Mouse (Mus musculus) midbrain, embryonic 15.5 days (tissue): ENCODE results near the gene Zgpat. TPM values are rescaled to one million over a fixed set of nuclear protein-coding genes. Genes with fewer than 3 reads are reported as not detected.

ENCODE experiments used
- ATAC-seq: fragments of 200-750 bp; cut with Nextera tagmentation; replicated peaks from 2 replicates; pipeline ENCODE4 v1.8.0; 2017; ENCODE audit warnings: moderate TSS enrichment
- H3K27ac ChIP-seq: fragments of 300-500 bp; sonication (generic); 2 replicates; pipeline ENCODE4 v1.5.1; 2015; ENCODE audit warnings: mild to moderate bottlenecking, inconsistent platforms
- H3K27me3 ChIP-seq: fragments of 300-500 bp; sonication (generic); replicated peaks from 2 replicates; pipeline ENCODE4 v1.6.1; 2015; ENCODE audit warnings: inconsistent platforms
- H3K36me3 ChIP-seq: fragments of 300-500 bp; sonication (generic); replicated peaks from 2 replicates; pipeline ENCODE4 v1.6.1; 2015; ENCODE audit warnings: inconsistent platforms
- H3K4me1 ChIP-seq: fragments of 300-500 bp; sonication (generic); 2 replicates; pipeline ENCODE4 v1.6.1; 2015; ENCODE audit warnings: inconsistent platforms
- H3K4me2 ChIP-seq: fragments of 300-500 bp; sonication (generic); 2 replicates; pipeline ENCODE4 v1.6.1; 2015; ENCODE audit warnings: inconsistent platforms, mild to moderate bottlenecking, moderate library complexity
- H3K4me3 ChIP-seq: fragments of 300-500 bp; sonication (generic); 2 replicates; pipeline ENCODE4 v1.5.1; 2015; ENCODE audit warnings: mild to moderate bottlenecking, inconsistent platforms
- H3K9ac ChIP-seq: fragments of 300-500 bp; sonication (generic); 2 replicates; pipeline ENCODE4 v1.6.1; 2015; ENCODE audit warnings: mild to moderate bottlenecking, inconsistent platforms
- H3K9me3 ChIP-seq: fragments of 300-500 bp; sonication (generic); 2 replicates; pipeline ENCODE4 v1.6.1; 2016; ENCODE audit warnings: inconsistent platforms
- WGBS: fragments of 180-500 bp; shearing (Covaris S2); methylation state at CpG from one replicate; pipeline ENCODE4 v1.1.7; 2015; ENCODE audit warnings: mixed read lengths; 5-methylcytosine and 5-hydroxymethylcytosine counted together
- polyA plus RNA-seq: library from polyadenylated mRNA; unstranded; fragments of >200 nt; fragmentation: Nextera tagmentation; extraction: Ambion mirVana; gene quantifications from 2 replicates; pipeline ENCODE4 v1.2.1, GENCODE M21; 2015

Gene Zgpat
- polyA plus RNA-seq = 96.4 and 103 TPM in 2 replicates

DNA sequence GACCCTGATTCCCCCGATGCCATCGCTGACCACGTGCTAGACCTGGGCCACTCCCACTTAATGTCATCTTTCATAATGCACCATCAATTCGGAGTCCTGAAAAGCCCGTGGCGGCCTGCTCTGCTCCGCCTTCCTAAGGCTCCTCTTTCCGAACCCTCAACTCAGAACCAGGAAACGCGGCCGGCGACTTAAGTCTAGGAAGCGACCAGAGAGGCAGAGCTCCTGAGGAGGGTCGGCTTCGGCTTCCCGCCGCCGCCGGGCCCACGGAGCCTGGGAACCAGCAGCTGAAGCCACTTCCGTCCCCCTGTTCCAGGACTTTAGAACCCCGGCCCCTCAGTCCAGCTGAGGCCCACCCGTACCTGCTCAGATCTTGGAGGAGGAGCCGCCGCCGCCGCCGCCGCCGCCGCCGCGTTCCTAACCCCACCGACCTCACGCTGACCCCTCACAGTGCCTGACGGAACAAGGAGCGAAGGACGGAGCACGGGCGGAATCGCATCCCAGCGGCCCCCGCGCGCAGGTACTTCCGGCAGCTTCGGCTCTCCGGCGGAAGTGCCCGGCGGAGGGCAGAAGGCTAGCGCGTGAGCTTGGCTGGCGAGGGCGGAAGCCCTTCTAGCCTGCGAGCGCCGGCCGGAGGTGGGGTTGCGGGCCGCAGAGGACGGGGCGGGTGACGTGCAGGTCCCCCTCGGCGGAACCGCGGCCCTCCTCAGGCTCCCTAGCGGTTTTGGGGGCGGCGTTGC is at the start of gene Zgpat, which contains the start of gene Arfrp1:
Gene Zgpat (plus strand): TSS at position 69 of the 737 bp plus-strand sequence.
Gene Arfrp1 (minus strand): TSS at position 545 of the 737 bp plus-strand sequence.
- peak; percentile 93 for ATAC-seq
- H3K27me3 ChIP-seq = no peaks in the 10 kb centered on the region
- H3K4me2 ChIP-seq = peak within 1 kb of the TSS; percentile 88
- H3K27ac ChIP-seq = peak within 1 kb of the TSS; percentile 91
- peaks cover 54% of the 10 kb centered on the region for H3K4me1 ChIP-seq
- peak within 1 kb of the TSS; percentile 84 for H3K9ac ChIP-seq
- WGBS = under 1% methylated on average over 70 of the region's 71 CpGs
- peaks cover 26% of the 10 kb centered on the region for H3K36me3 ChIP-seq
- H3K9me3 ChIP-seq = no peaks in the 10 kb centered on the region
- peak within 1 kb of the TSS; percentile 56 for H3K4me3 ChIP-seq

DNA sequence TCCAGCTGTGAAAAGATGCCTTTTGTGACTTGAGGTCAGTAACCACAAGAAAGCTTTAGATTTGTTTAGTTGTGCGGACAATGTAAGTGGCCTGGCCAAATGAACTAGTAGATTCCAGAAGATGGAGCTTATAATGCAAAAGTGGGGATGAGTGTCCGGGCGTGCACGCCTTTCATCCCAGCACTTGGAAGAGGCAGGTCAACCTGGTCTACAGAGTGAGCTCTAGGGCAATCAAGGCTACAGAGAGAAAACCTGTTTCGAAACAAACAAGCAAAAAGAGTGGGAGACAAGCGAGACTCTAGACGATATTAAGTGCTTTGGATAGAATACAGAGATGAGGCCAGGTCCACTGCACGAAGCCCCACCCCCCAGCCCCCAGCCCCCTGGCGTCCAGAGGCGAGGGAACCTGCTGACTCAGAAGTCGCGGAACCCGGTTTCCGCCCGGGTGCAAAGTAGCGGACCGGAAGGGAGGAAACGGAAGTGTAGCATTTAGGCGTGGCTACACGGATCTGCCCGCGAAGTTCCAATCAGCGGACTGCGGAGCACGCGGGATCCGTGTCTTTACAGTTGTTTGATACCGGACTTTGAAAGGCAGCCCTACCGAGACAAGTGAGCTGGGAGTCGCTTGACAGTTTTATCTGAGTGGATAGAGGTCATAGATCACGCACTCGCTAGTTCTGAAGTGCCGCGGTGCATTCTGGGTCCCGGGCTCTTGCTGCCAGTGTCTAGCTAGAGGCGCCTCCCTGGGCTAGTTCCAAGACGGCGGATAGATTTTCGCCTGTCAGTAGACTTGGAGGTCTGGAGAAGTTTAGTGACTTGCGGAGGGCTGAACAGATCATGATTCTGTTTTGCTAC is 45.3 kb upstream of the Zgpat start, which contains the start of gene Rtel1:
Gene Rtel1 (plus strand): TSS at position 492 of the 855 bp plus-strand sequence.
- Histone ChIP-seq H3K36me3 (peaks cover 9% of the 10 kb centered on the region; the same call in 1 of the 2 replicates), H3K27me3 (no peaks in the 10 kb centered on the region), H3K9me3 (no peaks in the 10 kb centered on the region), H3K4me3 (peak within 1 kb of the TSS; percentile 61), H3K4me1 (peaks cover 22% of the 10 kb centered on the region), H3K9ac (peak within 1 kb of the TSS; percentile 49), H3K4me2 (peak within 1 kb of the TSS; percentile 79), H3K27ac (peak within 1 kb of the TSS; percentile 74)
- peak; percentile 91 for ATAC-seq
- WGBS = 5% methylated on average over 40 of the region's 40 CpGs

DNA sequence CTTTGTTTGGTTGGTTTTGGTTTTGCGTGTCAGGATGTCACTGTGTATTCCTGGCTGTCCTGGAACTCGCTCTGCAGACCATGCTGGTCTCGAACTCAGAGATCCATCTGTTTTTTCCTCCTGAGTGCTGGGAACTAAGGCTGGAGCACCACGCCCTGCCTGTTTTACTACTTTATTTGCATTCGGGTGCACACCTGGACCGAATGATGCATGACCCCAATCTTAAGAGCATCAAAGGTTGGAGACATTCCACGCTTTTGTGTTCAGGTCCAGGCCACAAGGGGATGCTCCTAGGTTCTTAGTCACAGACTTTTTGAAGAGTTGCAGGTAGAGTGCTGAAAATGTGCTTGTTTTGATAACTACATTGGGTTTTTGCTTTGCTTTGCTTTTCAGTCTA is 44.6 kb upstream of the Zgpat start:
- Histone ChIP-seq H3K9ac (peak overlapping the region; percentile 49), H3K27ac (peak overlapping the region; percentile 74; the same call in 1 of the 2 replicates), H3K27me3 (no peaks in the 10 kb centered on the region), H3K4me1 (peaks cover 16% of the 10 kb centered on the region), H3K36me3 (peaks cover 13% of the 10 kb centered on the region; the same call in 1 of the 2 replicates), H3K4me2 (peak overlapping the region; percentile 79), H3K9me3 (no peaks in the 10 kb centered on the region), H3K4me3 (peak overlapping the region; percentile 61)
- 0 out of 2 replicates have a peak, but pooled peaks have one; percentile 32 for ATAC-seq
- 16% methylated on average over 7 of the region's 7 CpGs for WGBS

DNA sequence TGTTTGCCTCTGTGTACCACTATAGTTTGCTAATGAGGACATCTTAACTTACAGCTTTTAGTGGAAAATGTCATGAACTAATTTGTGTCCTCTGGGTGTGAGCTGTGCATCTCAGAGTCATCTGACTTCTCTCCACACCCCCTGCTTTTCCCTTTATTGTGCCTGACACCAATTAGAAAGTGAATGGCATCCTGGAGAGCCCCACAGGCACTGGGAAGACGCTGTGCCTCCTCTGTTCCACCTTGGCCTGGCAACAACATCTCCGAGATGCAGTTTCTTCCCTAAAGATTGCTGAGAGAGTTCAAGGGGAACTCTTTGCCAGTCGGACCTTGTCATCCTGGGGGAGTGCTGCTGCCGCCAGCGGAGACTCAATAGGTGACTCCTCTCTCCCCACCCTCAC is 42.6 kb upstream of the Zgpat start:
- WGBS = 69% methylated on average over 5 of the region's 5 CpGs
- no peak for ATAC-seq
- H3K36me3 ChIP-seq = peaks cover 24% of the 10 kb centered on the region; the same call in 1 of the 2 replicates

DNA sequence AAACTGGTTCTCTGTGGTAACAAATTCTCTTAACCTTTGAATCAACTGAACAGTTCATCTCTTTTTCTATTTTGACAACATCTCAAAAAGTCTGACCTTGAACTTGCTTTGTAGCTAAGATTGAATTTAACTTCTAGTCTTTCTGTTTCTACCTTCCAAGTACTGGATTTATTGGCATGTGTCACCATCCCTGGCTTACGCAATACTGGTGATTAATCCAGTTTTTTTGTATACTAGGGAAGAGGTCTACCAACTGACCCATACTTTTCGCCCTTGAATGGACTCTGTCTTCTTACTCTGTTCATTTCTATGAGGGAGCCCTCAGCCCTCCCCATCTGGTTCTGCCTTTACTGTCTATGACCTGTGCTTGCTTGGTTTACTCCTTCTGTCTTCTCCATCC is 38.6 kb upstream of the Zgpat start:
- Histone ChIP-seq H3K4me1 (no peaks in the 10 kb centered on the region), H3K27me3 (no peaks in the 10 kb centered on the region), H3K4me3 (no peak overlapping the region), H3K36me3 (peaks cover 37% of the 10 kb centered on the region), H3K9ac (no peak overlapping the region), H3K4me2 (no peak overlapping the region), H3K27ac (no peak overlapping the region), H3K9me3 (no peaks in the 10 kb centered on the region)
- WGBS = 94% methylated on average over 2 of the region's 2 CpGs
- no peak for ATAC-seq

More for the DNA sequence above, 42.6 kb upstream of the Zgpat start:
- no peak overlapping the region for H3K4me2 ChIP-seq
- no peak overlapping the region for H3K4me3 ChIP-seq
- no peaks in the 10 kb centered on the region for H3K27me3 ChIP-seq
- H3K9me3 ChIP-seq = no peaks in the 10 kb centered on the region
- no peak overlapping the region for H3K9ac ChIP-seq
- peaks cover 16% of the 10 kb centered on the region for H3K4me1 ChIP-seq
- H3K27ac ChIP-seq = no peak overlapping the region

DNA sequence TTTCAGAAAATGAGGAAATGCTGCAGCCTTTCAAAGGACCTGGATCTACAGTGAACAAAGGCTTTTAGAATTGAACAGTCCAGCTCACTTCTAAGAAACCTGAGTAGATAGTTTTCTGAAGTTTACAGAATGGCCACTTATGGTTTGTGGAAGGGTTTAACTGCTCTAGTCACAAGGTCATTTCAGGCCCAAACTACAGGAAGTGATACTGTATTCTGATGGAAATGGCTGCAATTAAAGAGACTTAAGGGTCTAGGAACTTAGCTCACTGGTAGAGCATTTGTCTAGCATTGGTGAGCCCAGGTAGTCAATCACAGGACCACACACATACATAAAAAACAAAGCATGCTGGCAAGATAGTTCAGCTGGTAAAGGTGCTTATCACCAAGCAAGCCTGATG is 32.2 kb upstream of the Zgpat start:
- no peak overlapping the region for H3K27ac ChIP-seq
- H3K9me3 ChIP-seq = no peaks in the 10 kb centered on the region
- H3K4me2 ChIP-seq = no peak overlapping the region
- peaks cover 29% of the 10 kb centered on the region for H3K36me3 ChIP-seq
- ATAC-seq = no peak
- no peaks in the 10 kb centered on the region for H3K27me3 ChIP-seq
- H3K4me1 ChIP-seq = no peaks in the 10 kb centered on the region
- H3K9ac ChIP-seq = no peak overlapping the region
- H3K4me3 ChIP-seq = no peak overlapping the region

DNA sequence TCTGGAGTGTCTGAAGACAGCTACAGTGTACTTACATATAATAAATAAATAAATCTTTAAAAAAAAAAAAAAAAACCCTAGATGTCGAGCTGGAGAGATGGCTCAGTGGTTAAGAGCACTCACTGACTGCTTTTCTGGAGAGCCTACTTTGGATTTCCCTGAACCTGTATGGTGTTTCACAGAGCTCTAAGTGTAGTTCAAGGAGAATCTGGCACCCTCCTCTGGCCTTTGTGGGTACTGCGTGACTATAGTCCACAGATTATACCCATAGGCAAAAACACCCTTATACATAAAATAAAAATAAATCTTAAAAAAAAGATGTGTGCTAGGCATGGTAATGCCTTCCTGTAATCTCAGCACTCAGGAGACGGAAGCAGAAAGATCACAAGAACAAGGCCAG is 30.7 kb upstream of the Zgpat start:
- Histone ChIP-seq H3K36me3 (peaks cover 23% of the 10 kb centered on the region), H3K4me2 (no peak overlapping the region), H3K9ac (no peak overlapping the region), H3K27ac (no peak overlapping the region), H3K4me1 (no peaks in the 10 kb centered on the region), H3K4me3 (no peak overlapping the region), H3K9me3 (no peaks in the 10 kb centered on the region), H3K27me3 (no peaks in the 10 kb centered on the region)
- 57% methylated on average over 3 of the region's 3 CpGs for WGBS
- ATAC-seq = no peak

DNA sequence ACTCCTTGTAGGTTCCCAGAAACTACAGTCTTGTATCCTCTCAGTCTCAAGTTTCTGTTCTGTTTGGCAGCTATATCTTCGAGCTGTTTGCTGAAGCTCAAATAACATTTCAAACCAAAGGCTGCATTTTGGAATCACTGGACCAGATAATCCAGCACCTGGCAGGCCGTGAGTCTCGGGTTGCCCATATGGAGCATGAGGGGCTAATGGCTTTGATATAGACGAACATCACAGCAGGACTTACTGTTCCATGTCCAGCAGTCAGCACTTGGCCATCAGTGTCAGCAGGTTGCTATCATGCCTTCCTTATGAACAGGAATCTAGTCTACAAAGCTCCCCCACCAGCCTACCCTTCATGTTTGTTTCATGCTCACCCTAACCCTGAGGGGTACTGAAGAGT is 24.3 kb upstream of the Zgpat start:
- no peak overlapping the region for H3K4me3 ChIP-seq
- no peaks in the 10 kb centered on the region for H3K9me3 ChIP-seq
- H3K4me1 ChIP-seq = no peaks in the 10 kb centered on the region
- no peak overlapping the region for H3K4me2 ChIP-seq
- peaks cover 26% of the 10 kb centered on the region for H3K36me3 ChIP-seq
- WGBS = 84% methylated on average over 4 of the region's 4 CpGs
- no peak for ATAC-seq
- H3K27ac ChIP-seq = no peak overlapping the region
- no peak overlapping the region for H3K9ac ChIP-seq
- H3K27me3 ChIP-seq = no peaks in the 10 kb centered on the region

DNA sequence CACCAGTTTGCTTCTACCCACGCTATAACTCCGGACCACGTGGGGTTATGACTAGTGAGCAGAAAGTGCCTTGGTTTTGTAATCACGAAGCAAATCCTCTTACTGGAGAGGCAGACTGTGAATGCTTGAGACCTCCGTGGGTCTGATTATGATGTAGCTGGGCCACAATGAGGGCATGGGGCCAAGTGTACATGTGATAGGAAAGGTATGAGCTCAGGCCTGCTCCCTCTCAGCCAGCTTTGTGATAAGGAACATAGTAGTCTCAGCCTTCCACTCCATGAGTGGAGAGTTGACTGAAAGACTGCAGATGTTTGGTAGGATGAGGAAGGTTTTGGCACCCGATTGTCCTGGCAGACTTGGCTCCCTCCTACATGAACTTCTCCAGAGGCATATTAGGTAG is 22.0 kb upstream of the Zgpat start:
- no peak for ATAC-seq
- H3K36me3 ChIP-seq = peaks cover 17% of the 10 kb centered on the region
- 96% methylated on average over 6 of the region's 6 CpGs for WGBS

DNA sequence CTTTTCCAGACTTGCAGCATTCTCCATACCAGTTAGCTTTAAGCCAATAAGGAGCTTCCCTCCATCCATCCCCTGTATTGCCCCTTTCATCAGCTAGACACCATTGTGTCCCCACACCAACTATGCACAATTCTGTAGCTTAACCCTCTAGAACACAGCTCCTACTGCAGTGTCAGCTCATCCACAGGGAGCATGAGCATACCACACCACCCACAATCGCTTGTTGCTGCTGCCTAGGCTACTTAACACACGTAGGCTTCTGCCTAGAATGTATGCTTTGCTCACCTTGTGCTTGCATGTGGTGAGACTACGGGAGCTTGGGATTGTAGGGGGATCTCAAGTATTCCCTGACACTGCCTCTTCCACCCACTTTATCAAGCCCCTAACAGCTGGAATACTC is 7.9 kb upstream of the Zgpat start:
- Histone ChIP-seq H3K4me1 (no peaks in the 10 kb centered on the region), H3K9ac (no peak overlapping the region), H3K4me3 (no peak overlapping the region), H3K27ac (no peak overlapping the region), H3K36me3 (peaks cover 54% of the 10 kb centered on the region), H3K4me2 (no peak overlapping the region), H3K27me3 (no peaks in the 10 kb centered on the region), H3K9me3 (no peaks in the 10 kb centered on the region)
- WGBS = 84% methylated on average over 3 of the region's 3 CpGs
- ATAC-seq = no peak

More for the DNA sequence above, 22.0 kb upstream of the Zgpat start:
- Histone ChIP-seq H3K27ac (no peak overlapping the region), H3K9me3 (no peaks in the 10 kb centered on the region), H3K4me1 (no peaks in the 10 kb centered on the region), H3K9ac (no peak overlapping the region), H3K27me3 (no peaks in the 10 kb centered on the region), H3K4me3 (no peak overlapping the region), H3K4me2 (no peak overlapping the region)

DNA sequence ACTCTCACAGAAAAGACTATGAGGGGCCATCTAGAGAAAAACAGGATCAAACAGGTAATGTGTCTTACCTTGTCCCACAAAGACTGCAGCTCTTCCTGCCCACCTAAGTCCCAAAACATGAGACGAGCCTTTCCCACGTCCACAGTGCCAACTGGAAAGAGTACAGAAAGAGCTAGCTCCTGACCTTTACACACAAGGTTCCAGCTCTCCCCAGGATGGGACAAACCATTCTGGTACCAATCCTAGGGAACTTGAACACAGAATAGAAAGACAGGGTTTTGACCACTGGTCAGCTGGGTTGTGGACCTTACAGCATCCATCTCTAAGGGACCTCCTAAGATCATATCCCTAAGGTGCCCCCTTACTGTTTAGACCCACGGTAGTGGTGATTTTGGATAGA is 782 bp upstream of the Zgpat start:
- 0 out of 2 replicates have a peak overlapping the region, but pooled peaks have one; percentile 91 for H3K27ac ChIP-seq
- H3K4me3 ChIP-seq = peak overlapping the region; percentile 56
- peaks cover 36% of the 10 kb centered on the region for H3K36me3 ChIP-seq
- H3K9me3 ChIP-seq = no peaks in the 10 kb centered on the region
- H3K4me2 ChIP-seq = peak overlapping the region; percentile 88
- peaks cover 43% of the 10 kb centered on the region for H3K4me1 ChIP-seq
- WGBS = 83% methylated on average over 3 of the region's 3 CpGs
- H3K27me3 ChIP-seq = no peaks in the 10 kb centered on the region
- peak overlapping the region; percentile 84 for H3K9ac ChIP-seq
- ATAC-seq = no peak

DNA sequence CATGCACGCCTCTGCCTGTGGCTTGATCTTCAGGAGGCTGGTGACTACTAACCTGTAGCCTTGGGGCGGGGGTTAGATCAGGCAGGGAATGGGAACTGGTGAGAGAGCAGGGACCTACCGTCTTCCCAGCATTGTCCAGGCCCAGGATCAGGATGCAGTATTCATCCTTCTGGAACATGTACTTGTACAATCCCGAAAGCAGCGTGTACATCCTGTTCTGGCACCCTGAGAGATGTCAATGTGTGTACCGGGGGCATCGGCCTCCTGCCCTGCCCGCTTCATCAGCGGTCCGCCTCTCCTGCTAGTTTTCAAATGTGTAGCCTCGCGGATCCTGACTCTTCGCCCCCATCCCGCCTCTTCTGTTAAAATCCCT is 255 bp upstream of the Zgpat start:
- H3K4me1 ChIP-seq = peaks cover 48% of the 10 kb centered on the region
- H3K9me3 ChIP-seq = no peaks in the 10 kb centered on the region
- 11% methylated on average over 14 of the region's 14 CpGs for WGBS
- H3K4me3 ChIP-seq = peak overlapping the region; percentile 56
- peaks cover 31% of the 10 kb centered on the region for H3K36me3 ChIP-seq
- H3K9ac ChIP-seq = peak overlapping the region; percentile 84
- H3K4me2 ChIP-seq = peak overlapping the region; percentile 88
- no peaks in the 10 kb centered on the region for H3K27me3 ChIP-seq
- ATAC-seq = peak; percentile 32; the same call in 1 of the 2 replicates
- peak overlapping the region; percentile 91 for H3K27ac ChIP-seq
